21 mouse cellular contexts compared by ENCODE assay signal in the genomic region with DNA sequence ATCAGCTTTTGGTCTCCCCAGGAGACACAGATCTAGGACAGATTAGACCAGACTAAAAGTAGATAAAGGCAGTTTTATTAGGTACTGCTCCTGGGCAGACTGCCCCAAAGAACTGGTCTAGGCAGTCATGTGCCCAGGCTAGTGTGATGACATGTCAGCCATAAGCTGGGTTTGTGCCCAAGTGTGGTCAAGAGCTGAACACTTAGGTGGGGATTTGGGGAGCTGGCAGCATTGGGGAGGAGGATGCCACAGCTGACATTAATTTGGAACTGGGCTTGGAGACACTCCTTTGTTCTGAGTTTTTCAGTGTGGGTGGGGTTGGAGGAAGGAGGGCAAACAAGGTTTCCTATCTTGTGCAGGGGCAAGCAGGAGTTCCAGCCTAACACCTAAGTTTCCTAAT. TPM values are rescaled to one million over a fixed set of nuclear protein-coding genes. Genes with fewer than 3 reads are reported as not detected.
DNase-seq lines count a peak whose midpoint lies in the region; TF ChIP-seq lines count a peak whose summit lies in the region.
"Had no signal": no experiment of that assay in that cellular context is flagged by ENCODE, and none has a peak within 500 bp of the region (broad histone marks: within the 10 kb centered on the region; RNA-seq: fewer than 3 reads in every experiment).

No protein-coding gene starts in this region.

- no peak overlapping the region for H3K4me2 ChIP-seq in myocyte (ENCODE audit: low read depth)
- H3K4me2 ChIP-seq: forebrain, embryonic 12.5 days; heart, embryonic 12.5 days; hindbrain, embryonic 14.5 days had no signal

- H3K36me3 ChIP-seq in heart, embryonic 10.5 days: no peaks in the 10 kb centered on the region
- no peaks in the 10 kb centered on the region for H3K36me3 ChIP-seq in heart, adult 2 months (ENCODE audit: control insufficient read depth, insufficient read depth, low read length)
- H3K36me3 ChIP-seq in myocyte (ENCODE audit: control insufficient read depth, insufficient read depth): no peaks in the 10 kb centered on the region
- H3K36me3 ChIP-seq: forebrain, embryonic 12.5 days; heart, embryonic 12.5 days; hindbrain, embryonic 10.5 days had no signal

- no peaks in the 10 kb centered on the region for H3K79me2 ChIP-seq in heart, adult 2 months (replicated peaks; ENCODE audit: control insufficient read depth, insufficient read depth, low read length)
- H3K79me2 ChIP-seq in myocyte (ENCODE audit: control insufficient read depth, insufficient read depth): no peaks in the 10 kb centered on the region

- no peaks in the 10 kb centered on the region for H3K27me3 ChIP-seq in heart, embryonic 10.5 days (ENCODE audit: insufficient read depth, poor library complexity, severe bottlenecking)
- no peaks in the 10 kb centered on the region for H3K27me3 ChIP-seq in heart, adult 2 months (ENCODE audit: control insufficient read depth, insufficient read depth, low read length)
- no peaks in the 10 kb centered on the region for H3K27me3 ChIP-seq in myocyte (ENCODE audit: control insufficient read depth, insufficient read depth, insufficient read length)
- H3K27me3 ChIP-seq: forebrain, embryonic 12.5 days; heart, embryonic 12.5 days; Patski had no signal

- no peak for TF ChIP-seq CTCF in heart, adult 2 months (IDR thresholded peaks at IDR 0.05)

- H3ac ChIP-seq in myocyte (ENCODE audit: control insufficient read depth, insufficient read length): no peak overlapping the region

- H3K4me3 ChIP-seq in heart, embryonic 10.5 days: no peak overlapping the region
- H3K4me3 ChIP-seq in heart, adult 2 months: no peak overlapping the region
- H3K4me3 ChIP-seq in myocyte: no peak overlapping the region
- H3K4me3 ChIP-seq: forebrain, embryonic 12.5 days; gastrocnemius, adult 2 months; heart, embryonic 12.5 days; hindbrain, embryonic 10.5 days had no signal

- H3K9ac ChIP-seq in heart, adult 2 months (ENCODE audit: low read depth, low read length): no peak overlapping the region
- H3K9ac ChIP-seq: forebrain, embryonic 12.5 days; heart, embryonic 12.5 days; hindbrain, embryonic 14.5 days had no signal

- H3K27ac ChIP-seq in heart, embryonic 10.5 days: no peak overlapping the region
- no peak overlapping the region for H3K27ac ChIP-seq in heart, adult 2 months
- H3K27ac ChIP-seq: forebrain, embryonic 12.5 days; gastrocnemius, adult 2 months; hindbrain, embryonic 10.5 days; hindbrain, embryonic 14.5 days had no signal

- TF ChIP-seq POLR2A in heart, adult 2 months (IDR thresholded peaks at IDR 0.05; ENCODE audit: insufficient read depth, low read depth, low read length): no peak
- no peak for TF ChIP-seq POLR2A in myocyte (IDR thresholded peaks at IDR 0.05; ENCODE audit: insufficient read length, low read depth)

- no peak for TF ChIP-seq EP300 in heart, adult 2 months (IDR thresholded peaks at IDR 0.05; ENCODE audit: insufficient read depth, low read depth, low read length)

- no peaks in the 10 kb centered on the region for H3K9me3 ChIP-seq in heart, embryonic 10.5 days
- H3K9me3 ChIP-seq: forebrain, embryonic 12.5 days; heart, embryonic 12.5 days; hindbrain, embryonic 10.5 days had no signal

- no peaks in the 10 kb centered on the region for H3K4me1 ChIP-seq in heart, embryonic 10.5 days
- no peaks in the 10 kb centered on the region for H3K4me1 ChIP-seq in heart, adult 2 months (ENCODE audit: control insufficient read depth, insufficient read depth, low read length)
- H3K4me1 ChIP-seq: forebrain, embryonic 12.5 days; heart, embryonic 12.5 days had no signal

- peak; percentile 38 for DNase-seq in heart, embryonic 10.5 days (ENCODE audit: low spot score)
- DNase-seq in heart, adult 2 months: no peak
- peak; percentile 33 to 52 for DNase-seq in urinary bladder, adult 18-20 months (ENCODE audit: low spot score in 2 of 2)
- DNase-seq in urinary bladder, postnatal 4 days (ENCODE audit: low spot score in 2 of 2): no peak
- DNase-seq in adipocyte (ENCODE audit: low spot score): peak; percentile 63
- no peak for DNase-seq in layer of hippocampus, adult 18-20 months (ENCODE audit: low spot score in 2 of 2)
- DNase-seq: adrenal gland, adult 2 months; adrenal gland, postnatal 25 days; B cell, adult 2 months; cerebellum, adult 18-20 months; cerebellum, adult 9-11 months; cerebellum, postnatal 36 days; gastrocnemius, adult 2 months; gastrocnemius, postnatal 25 days had no signal

- intact Hi-C loops in heart, adult 2 months (cut with DNase I): no loop called here

TF ChIP-seq in myocyte, 11 proteins besides CTCF, POLR2A, EP300 and RAD21:
- no peak for TF ChIP-seq MYOD1 (IDR thresholded peaks at IDR 0.05; ENCODE audit: control insufficient read depth in 1 of 3, insufficient read length in 2 of 3, low read depth in 2 of 3)
- peak; percentile 62 for TF ChIP-seq USF1 (IDR thresholded peaks at IDR 0.05; ENCODE audit: low read depth)

RNA-seq across cellular contexts. Expression of gene Degs2, which starts 43.9 kb away (rescaled TPM):
- 0.39 and 0.94 TPM in 2 replicates for polyA plus RNA-seq in heart, embryonic 10.5 days (2016; fragmentation: Nextera tagmentation; extraction: Ambion mirVana)
- total RNA-seq in heart, adult 2 months (2021): under 1 TPM; 0.50 to 0.55 TPM
- 1.00 TPM in 2 replicates for polyA plus RNA-seq in heart, adult 2 months (2012; rRNA removed)
- polyA plus RNA-seq in myocyte (2012; fragmentation: generic; extraction: Trizol): 0.11 TPM
- total RNA-seq in layer of hippocampus, adult 18-20 months (2021): 1 to 10 TPM; 2.6 to 5.4 TPM
- total RNA-seq: adrenal gland, postnatal 25 days; gastrocnemius, adult 2 months; MEL had no signal

RNA-seq across cellular contexts. Expression of gene Yy1, which starts 46.8 kb away (rescaled TPM):
- polyA plus RNA-seq in heart, embryonic 10.5 days (2016; fragmentation: Nextera tagmentation; extraction: Ambion mirVana): 11.8 and 17.5 TPM in 2 replicates
- 10 to 100 TPM; 34.4 to 38.8 TPM for total RNA-seq in heart, adult 2 months (2021)
- polyA plus RNA-seq in heart, adult 2 months (2012; rRNA removed): 7.1 and 10.3 TPM in 2 replicates
- polyA plus RNA-seq in myocyte (2012; fragmentation: generic; extraction: Trizol): 15.3 TPM
- total RNA-seq in layer of hippocampus, adult 18-20 months (2021): 10 to 100 TPM; 54.7 to 55.3 TPM

Comparison
In these comparisons a context has a peak if more than half of its experiments do, and no peak if none do; other contexts are left out.
1. DNase-seq: peak in heart, embryonic 10.5 days (single experiment), urinary bladder, adult 18-20 months (2 of 2) and adipocyte (single experiment); none in heart, adult 2 months (0 of 2), urinary bladder, postnatal 4 days (0 of 2) and layer of hippocampus, adult 18-20 months (0 of 2).